Mouse (Mus musculus): ENCODE results near the gene Tecr.

GRCm38 (mm10) chr8:83576921-83577320, 30.9 kb downstream of the Tecr start:
- TF ChIP-seq GATA1 (IDR thresholded peaks at IDR 0.05; ENCODE audit: borderline replicate concordance, low read length) (no peak), FLI1 (IDR thresholded peaks at IDR 0.05; ENCODE audit: low read length) (no peak)
